Mouse (Mus musculus) cerebellum, postnatal 10 days (tissue): ENCODE measurements at regions not wholly inside any gene's neighbourhood (a gene's known extent, or its start where the extent isn't known, plus 50 kb on each side); places are given as distances from the start of the nearest gene placed in this dataset.

Experiments used
- DNase-seq, 2 experiments: peaks; one replicate each; pipeline ENCODE4 v3.0.0; 2021; ENCODE audit warnings: mixed read lengths in 2 of 2

DNA sequence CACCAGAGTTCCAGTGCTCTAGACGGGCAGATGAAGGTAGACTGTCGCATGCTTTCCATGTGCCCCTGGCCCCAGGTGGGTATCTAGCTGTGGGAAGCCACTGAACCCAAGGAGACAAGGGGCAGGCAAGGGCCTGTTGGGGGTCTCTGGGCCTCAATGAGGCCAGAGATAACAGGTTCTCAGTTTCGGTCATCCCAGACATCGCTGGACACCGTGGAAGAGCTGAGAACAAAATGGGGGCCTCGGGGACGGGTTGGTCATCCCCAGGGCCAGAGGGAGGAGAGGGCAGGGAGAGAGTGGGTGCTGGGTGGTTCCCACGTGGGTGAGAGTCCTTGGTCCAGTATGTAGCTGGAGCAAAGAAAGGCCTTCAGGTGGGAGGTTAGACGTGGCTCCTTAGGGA, 307.2 kb downstream of the Zfp804a start:
- no peak for DNase-seq

DNA sequence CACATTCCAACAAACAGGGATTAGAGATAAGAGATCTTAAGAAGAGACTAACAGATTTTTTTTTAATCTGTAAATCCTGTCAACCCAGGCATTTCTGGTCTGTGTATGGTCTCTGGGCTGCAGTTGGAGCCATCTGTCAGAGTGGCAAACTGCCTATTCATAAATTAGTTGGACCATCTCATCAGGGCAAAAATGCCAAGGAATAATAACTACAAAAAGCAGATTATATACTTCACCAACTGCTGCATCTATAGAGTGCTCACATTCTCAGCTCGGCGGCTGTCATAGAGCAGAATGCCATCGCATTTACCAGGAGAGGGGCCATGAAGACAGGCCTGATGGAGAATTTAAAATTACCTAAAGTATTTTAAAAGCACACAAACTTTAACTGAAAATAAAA, 320.1 kb downstream of the Zfp804a start:
- peak; percentile 73 to 76 for DNase-seq

- peak; percentile 29 to 51 for DNase-seq
Observed at GRCm38 (mm10) chr2:82378476-82378875, 325.5 kb downstream of the Zfp804a start.

DNA sequence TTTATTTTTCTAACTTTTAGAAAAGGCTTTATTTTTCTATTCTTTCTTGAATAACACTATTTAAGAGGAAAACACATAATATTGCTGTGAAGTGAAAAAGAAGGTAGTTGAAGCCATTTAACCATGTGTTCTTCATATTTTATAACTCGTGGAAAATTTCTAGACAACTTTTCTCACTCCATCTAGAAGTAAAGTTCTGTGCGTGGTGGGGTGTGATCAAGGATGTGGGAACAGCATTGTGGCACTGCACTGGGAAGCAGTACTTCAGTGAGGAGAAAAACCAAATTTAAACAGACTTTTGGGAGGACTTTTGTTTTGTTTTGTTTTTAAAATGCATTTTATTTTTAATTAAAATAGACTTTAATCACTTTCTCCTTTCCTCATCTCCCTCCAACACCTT, 332.1 kb downstream of the Zfp804a start:
- no peak for DNase-seq

DNA sequence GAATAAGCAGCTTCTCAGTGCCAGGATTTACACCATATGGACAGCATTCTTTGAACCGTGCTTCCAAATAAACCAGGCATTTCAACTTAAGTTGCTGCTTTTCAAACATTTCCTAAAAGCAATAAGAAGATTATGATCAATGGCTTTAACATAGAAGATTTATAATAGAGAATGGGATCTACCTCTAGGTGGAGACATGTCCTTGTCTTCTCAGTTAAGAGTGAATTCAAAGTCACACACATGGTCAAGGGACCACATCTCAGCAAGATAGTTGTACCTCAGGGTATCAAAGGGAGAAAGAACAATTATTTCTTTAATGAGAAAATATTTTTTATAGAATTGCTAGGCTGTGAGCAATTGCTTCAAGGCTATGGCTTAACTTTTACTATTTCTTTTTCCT, 334.7 kb downstream of the Zfp804a start:
- DNase-seq = peak in 1 of 2 experiments; percentile 15

- DNase-seq = peak; percentile 54 to 55
Observed at GRCm38 (mm10) chr2:82395426-82395825, 342.4 kb downstream of the Zfp804a start.

- DNase-seq = no peak
Observed at GRCm38 (mm10) chr2:82445706-82446105, 392.7 kb downstream of the Zfp804a start.

DNA sequence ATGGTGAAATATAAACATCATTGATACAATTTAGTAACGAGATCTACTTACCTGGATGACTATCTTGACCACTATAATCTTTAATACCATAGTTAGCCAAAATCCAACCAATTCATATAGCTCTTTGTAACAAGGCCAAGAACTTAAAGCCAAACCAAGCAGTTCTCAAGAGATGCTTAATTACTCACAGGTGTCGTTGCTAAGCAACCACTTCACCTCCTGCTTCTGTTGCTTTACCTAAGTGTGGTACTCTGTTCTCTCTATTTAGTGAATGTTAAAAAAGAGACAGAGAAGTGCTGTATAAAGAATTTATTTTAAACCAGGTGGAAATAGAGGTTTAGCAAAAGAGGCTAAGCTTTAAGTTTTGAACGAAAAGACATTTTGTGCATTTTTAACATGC, 402.7 kb downstream of the Zfp804a start:
- DNase-seq = peak; percentile 10 to 17
